Mouse (Mus musculus): ENCODE measurements around the gene Hsd17b6. TPM values are rescaled to one million over a fixed set of nuclear protein-coding genes. Genes with fewer than 3 reads are reported as not detected.

Gene Hsd17b6
- polyA plus RNA-seq, 1 experiment from 2014 or later = not detected

DNA sequence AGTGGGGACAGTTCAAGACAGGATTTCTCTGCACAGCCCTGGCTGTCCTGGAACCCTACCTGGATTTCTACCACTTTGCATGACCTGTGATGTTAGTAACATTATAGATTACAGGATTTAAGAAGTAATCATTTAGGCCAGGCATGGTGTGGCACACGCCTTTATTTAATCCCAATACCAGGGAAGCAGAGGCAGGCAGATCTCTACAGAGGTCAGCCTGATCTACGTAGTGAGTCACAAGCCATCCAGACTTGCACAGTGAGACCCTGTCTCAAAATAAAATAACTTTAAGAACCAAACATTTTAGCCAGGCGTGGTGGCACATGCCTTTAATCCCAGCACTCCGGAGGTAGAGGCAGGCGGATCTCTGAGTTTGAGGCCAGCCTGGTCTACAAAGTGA, 14.8 kb upstream of the Hsd17b6 start:
- no peaks in the 10 kb centered on the region for H3K27me3 ChIP-seq (ENCODE audit: control insufficient read depth, insufficient read depth, low read length)
- no peaks in the 10 kb centered on the region for H3K9me3 ChIP-seq (ENCODE audit: control insufficient read depth, low read length)
- H3K4me3 ChIP-seq (ENCODE audit: low read length) = no peak overlapping the region
- no peaks in the 10 kb centered on the region for H3K4me1 ChIP-seq (ENCODE audit: control insufficient read depth, insufficient read depth, low read length)
- no peak overlapping the region for H3K9ac ChIP-seq (ENCODE audit: low read depth, low read length)
- ATAC-seq (ENCODE audit: low FRiP score, low TSS enrichment) = no peak
- WGBS = 95% methylated on average over 5 of the region's 5 CpGs
- peaks cover 75% of the 10 kb centered on the region for H3K36me3 ChIP-seq (ENCODE audit: control insufficient read depth, insufficient read depth, low read length)
- H3K27ac ChIP-seq (ENCODE audit: low read depth, low read length) = no peak overlapping the region
- H3K4me2 ChIP-seq (replicated peaks; ENCODE audit: low read depth, low read length) = no peak overlapping the region

DNA sequence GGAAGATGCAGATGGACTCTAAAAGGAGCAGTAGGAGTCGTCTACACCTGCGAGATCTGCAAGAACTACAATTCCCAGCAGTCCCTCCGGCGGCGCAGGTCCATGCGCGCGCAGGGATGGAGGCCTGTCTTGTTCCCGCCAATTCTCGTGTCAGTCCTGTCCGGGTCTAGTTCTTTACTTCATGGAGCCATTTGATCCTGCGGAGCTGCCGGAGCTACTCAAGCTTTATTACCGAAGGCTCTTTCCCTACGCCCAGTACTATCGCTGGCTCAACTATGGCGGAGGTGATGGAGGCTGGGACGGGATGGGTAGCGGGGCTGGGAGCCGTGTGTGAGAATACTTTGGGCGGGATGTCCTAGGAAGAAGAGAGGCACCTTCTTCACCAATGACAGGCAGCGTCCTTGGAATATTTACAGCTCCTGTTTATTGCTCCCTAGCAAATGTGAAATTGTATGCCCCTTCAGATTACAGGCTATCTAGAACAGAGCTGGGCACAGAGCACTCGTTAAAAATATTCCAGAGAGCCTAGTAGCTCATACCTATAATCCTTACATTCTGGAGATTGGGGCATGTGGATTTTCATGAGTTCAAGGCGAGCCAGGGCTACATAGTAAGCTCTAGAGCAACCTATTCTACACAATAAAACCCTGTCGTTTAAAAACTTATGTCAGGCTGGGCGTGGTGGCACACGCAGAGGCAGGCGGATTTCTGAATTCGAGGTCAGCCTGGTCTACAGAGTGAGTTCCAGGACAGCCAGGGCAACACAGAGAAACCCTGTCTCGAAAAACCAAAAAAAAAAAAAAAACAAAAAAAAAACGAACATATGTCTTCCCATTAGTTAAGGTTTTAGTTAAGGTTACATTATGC, 7.9 kb upstream of the Hsd17b6 start, which contains the start of gene Prim1:
Gene Prim1, plus strand, starts transcription at position 101 of the 867 bp plus-strand sequence.
- no peaks in the 10 kb centered on the region for H3K9me3 ChIP-seq (ENCODE audit: control insufficient read depth, low read length)
- H3K4me1 ChIP-seq (ENCODE audit: control insufficient read depth, insufficient read depth, low read length) = no peaks in the 10 kb centered on the region
- peak within 1 kb of the TSS; percentile 68 for H3K4me3 ChIP-seq (ENCODE audit: low read length)
- peak; percentile 95 for ATAC-seq (ENCODE audit: low FRiP score, low TSS enrichment)
- H3K4me2 ChIP-seq (replicated peaks; ENCODE audit: low read depth, low read length) = peak within 1 kb of the TSS; percentile 65
- H3K9ac ChIP-seq (ENCODE audit: low read depth, low read length) = peak within 1 kb of the TSS; percentile 67
- 3% methylated on average over 31 of the region's 31 CpGs for WGBS
- H3K27ac ChIP-seq (ENCODE audit: low read depth, low read length) = peak within 1 kb of the TSS; percentile 81
- H3K27me3 ChIP-seq (ENCODE audit: control insufficient read depth, insufficient read depth, low read length) = no peaks in the 10 kb centered on the region
- H3K36me3 ChIP-seq (ENCODE audit: control insufficient read depth, insufficient read depth, low read length) = peaks cover 17% of the 10 kb centered on the region; the same call in 1 of the 2 replicates

DNA sequence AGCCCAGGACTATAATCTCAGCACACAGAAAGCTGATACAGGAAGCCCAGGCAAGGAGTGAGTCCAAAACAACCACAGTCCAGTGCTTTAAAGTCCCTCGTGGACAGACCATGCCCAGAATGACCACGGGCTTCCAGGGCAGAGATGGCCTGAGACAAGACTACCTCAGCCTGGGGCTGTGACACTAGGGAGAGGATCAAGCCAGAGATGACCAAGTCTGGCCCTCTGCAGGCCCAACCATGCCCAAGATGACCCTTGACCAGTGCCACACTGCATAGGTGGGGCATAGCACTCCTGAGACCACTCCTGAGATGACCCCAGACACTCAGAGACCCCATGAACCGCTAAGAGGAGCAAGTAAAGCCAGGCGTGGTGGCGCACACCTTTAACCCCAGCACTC, 2.3 kb upstream of the Hsd17b6 start:
- no peaks in the 10 kb centered on the region for H3K4me1 ChIP-seq (ENCODE audit: control insufficient read depth, insufficient read depth, low read length)
- no peaks in the 10 kb centered on the region for H3K36me3 ChIP-seq (ENCODE audit: control insufficient read depth, insufficient read depth, low read length)
- 85% methylated on average over 5 of the region's 5 CpGs for WGBS
- H3K4me3 ChIP-seq (ENCODE audit: low read length) = no peak overlapping the region
- ATAC-seq (ENCODE audit: low FRiP score, low TSS enrichment) = no peak
- H3K9ac ChIP-seq (ENCODE audit: low read depth, low read length) = no peak overlapping the region
- H3K27me3 ChIP-seq (ENCODE audit: control insufficient read depth, insufficient read depth, low read length) = no peaks in the 10 kb centered on the region
- H3K9me3 ChIP-seq (ENCODE audit: control insufficient read depth, low read length) = no peaks in the 10 kb centered on the region
- no peak overlapping the region for H3K4me2 ChIP-seq (replicated peaks; ENCODE audit: low read depth, low read length)
- no peak overlapping the region for H3K27ac ChIP-seq (ENCODE audit: low read depth, low read length)

DNA sequence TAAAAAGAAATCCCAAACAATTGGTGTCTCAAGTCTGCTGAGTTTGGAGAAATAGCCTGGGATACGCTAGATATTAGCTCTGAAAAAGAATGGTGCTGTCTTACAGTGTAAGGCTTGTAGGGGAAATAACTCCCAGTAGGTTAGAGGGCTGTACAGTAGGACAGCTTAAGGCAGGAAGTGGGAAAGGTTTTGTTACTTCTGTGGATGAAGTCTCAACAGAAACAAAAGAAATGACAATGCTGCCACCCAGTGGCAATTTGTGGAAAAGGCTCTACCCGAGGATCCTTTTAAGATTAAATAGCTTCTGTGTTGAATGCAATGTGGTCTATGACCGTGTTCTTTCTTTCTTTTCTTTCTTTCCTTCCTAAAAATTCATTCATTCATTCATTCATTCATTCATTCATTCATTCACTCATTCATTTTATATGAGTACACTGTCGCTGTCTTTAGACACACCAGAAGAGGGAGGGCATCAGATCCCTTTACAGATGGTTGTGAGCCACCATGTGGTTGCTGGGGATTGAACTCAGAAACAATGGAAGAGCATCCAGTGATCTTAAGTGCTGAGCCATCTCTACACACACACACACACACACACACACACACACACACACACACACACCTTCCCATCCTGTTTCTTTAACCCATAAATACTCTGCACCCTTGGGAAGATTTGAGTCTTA, 937 bp upstream of the Hsd17b6 start:
- H3K36me3 ChIP-seq (ENCODE audit: control insufficient read depth, insufficient read depth, low read length) = no peaks in the 10 kb centered on the region
- ATAC-seq (ENCODE audit: low FRiP score, low TSS enrichment) = peak; percentile 85
- H3K4me1 ChIP-seq (ENCODE audit: control insufficient read depth, insufficient read depth, low read length) = no peaks in the 10 kb centered on the region
- no peak overlapping the region for H3K4me3 ChIP-seq (ENCODE audit: low read length)
- H3K27ac ChIP-seq (ENCODE audit: low read depth, low read length) = no peak overlapping the region
- H3K9ac ChIP-seq (ENCODE audit: low read depth, low read length) = no peak overlapping the region
- 10% methylated on average over 4 of the region's 4 CpGs for WGBS
- H3K9me3 ChIP-seq (ENCODE audit: control insufficient read depth, low read length) = no peaks in the 10 kb centered on the region
- H3K4me2 ChIP-seq (replicated peaks; ENCODE audit: low read depth, low read length) = no peak overlapping the region
- H3K27me3 ChIP-seq (ENCODE audit: control insufficient read depth, insufficient read depth, low read length) = no peaks in the 10 kb centered on the region

DNA sequence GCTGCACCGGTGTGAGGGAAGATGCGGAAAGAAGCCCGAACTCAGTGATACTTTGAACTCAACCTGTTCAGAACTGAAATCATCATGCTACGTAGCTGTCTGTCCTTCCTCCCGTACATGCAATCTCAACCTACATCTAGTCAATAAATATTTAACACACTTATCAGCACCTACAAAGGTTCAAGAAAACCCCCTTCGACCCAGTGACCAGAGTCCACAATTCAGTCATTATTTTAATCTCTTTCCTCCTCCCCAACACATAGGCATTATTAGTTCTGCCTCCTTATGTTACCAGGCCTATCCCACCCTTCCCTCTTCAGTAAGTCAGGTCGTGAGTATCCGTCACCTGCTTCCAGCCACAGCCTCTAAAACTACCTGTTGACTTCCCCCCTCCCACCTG, 1.9 kb downstream of the Hsd17b6 start:
- no peaks in the 10 kb centered on the region for H3K9me3 ChIP-seq (ENCODE audit: control insufficient read depth, low read length)
- H3K4me2 ChIP-seq (replicated peaks; ENCODE audit: low read depth, low read length) = no peak overlapping the region
- H3K9ac ChIP-seq (ENCODE audit: low read depth, low read length) = no peak overlapping the region
- H3K27me3 ChIP-seq (ENCODE audit: control insufficient read depth, insufficient read depth, low read length) = no peaks in the 10 kb centered on the region
- ATAC-seq (ENCODE audit: low FRiP score, low TSS enrichment) = no peak
- no peak overlapping the region for H3K27ac ChIP-seq (ENCODE audit: low read depth, low read length)
- no peaks in the 10 kb centered on the region for H3K36me3 ChIP-seq (ENCODE audit: control insufficient read depth, insufficient read depth, low read length)
- H3K4me3 ChIP-seq (ENCODE audit: low read length) = no peak overlapping the region
- H3K4me1 ChIP-seq (ENCODE audit: control insufficient read depth, insufficient read depth, low read length) = no peaks in the 10 kb centered on the region
- 83% methylated on average over 8 of the region's 8 CpGs for whole genome bisulfite sequencing

DNA sequence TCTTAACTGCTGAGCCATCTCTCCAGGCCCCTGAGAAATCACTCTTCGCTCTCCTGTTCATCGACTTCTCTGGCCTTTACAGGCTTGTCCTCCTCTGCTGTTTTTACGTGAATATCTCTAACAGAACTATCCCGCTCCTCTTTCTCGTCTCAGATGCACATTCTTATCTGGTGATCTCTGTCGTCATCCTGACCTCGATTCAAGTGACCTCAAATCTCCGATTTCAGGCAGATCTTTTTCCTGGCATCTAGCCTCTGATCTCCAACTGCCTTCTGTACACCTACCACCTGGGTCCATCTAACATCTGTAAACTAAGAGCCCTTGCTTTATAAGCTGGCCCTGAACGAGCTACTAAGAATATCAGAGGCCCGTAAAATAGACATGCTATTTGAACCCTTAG, 2.5 kb downstream of the Hsd17b6 start:
- H3K9me3 ChIP-seq (ENCODE audit: control insufficient read depth, low read length) = no peaks in the 10 kb centered on the region
- 69% methylated on average over 10 of the region's 10 CpGs for WGBS
- no peaks in the 10 kb centered on the region for H3K4me1 ChIP-seq (ENCODE audit: control insufficient read depth, insufficient read depth, low read length)
- H3K27me3 ChIP-seq (ENCODE audit: control insufficient read depth, insufficient read depth, low read length) = no peaks in the 10 kb centered on the region
- H3K27ac ChIP-seq (ENCODE audit: low read depth, low read length) = no peak overlapping the region
- H3K4me3 ChIP-seq (ENCODE audit: low read length) = no peak overlapping the region
- no peak overlapping the region for H3K9ac ChIP-seq (ENCODE audit: low read depth, low read length)
- ATAC-seq (ENCODE audit: low FRiP score, low TSS enrichment) = no peak
- H3K4me2 ChIP-seq (replicated peaks; ENCODE audit: low read depth, low read length) = no peak overlapping the region
- no peaks in the 10 kb centered on the region for H3K36me3 ChIP-seq (ENCODE audit: control insufficient read depth, insufficient read depth, low read length)

DNA sequence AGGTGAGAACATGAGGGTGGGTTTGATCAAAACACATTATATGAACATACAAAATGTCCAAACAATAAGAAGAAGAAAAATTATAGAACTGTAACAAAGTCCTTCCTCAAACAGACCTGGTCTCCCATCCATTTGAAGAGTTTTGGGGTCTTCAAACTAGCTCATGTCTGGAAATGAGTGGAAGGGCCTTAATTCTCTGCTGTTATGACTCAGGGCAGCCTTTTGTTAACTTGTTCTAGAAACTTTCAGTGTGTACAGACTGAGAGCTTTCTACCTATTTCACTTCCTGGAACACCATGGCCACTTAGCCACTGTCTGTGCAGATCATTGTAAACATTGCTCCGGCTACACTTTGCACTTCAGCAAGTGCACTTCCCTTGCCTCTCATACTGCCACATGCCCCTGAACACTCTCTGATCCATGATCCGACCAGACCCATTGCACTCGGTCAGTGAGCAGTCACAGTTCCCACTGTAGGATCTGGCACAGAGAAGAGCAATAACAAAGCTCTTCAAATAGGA, 4.1 kb downstream of the Hsd17b6 start:
- Histone ChIP-seq H3K4me1 (ENCODE audit: control insufficient read depth, insufficient read depth, low read length) (no peaks in the 10 kb centered on the region), H3K9ac (ENCODE audit: low read depth, low read length) (no peak overlapping the region), H3K9me3 (ENCODE audit: control insufficient read depth, low read length) (peaks cover under 1% of the 10 kb centered on the region; the same call in 1 of the 2 replicates), H3K4me3 (ENCODE audit: low read length) (no peak overlapping the region), H3K4me2 (replicated peaks; ENCODE audit: low read depth, low read length) (no peak overlapping the region), H3K27ac (ENCODE audit: low read depth, low read length) (no peak overlapping the region), H3K27me3 (ENCODE audit: control insufficient read depth, insufficient read depth, low read length) (no peaks in the 10 kb centered on the region), H3K36me3 (ENCODE audit: control insufficient read depth, insufficient read depth, low read length) (no peaks in the 10 kb centered on the region)
- 76% methylated on average over 3 of the region's 3 CpGs for WGBS
- ATAC-seq (ENCODE audit: low FRiP score, low TSS enrichment) = no peak

DNA sequence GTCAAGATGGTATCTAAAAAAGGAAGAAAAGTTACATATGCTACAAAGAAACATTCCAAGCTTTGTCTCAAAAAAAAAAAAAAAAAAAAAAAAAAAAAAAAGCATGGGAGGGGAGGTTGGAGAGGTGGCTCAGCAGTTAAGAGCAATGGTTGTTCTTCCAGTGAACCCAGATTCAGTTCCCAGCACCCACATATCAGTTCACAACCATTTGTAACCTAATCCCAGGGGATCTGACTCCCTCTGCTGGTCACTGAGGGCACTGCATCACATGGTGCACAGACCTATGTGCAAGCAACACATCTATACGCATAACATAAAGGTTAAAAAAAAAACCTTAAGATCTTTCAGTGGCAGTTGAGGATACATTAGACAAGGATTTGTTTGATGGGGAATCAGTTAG, 9.2 kb downstream of the Hsd17b6 start:
- H3K4me2 ChIP-seq (replicated peaks; ENCODE audit: low read depth, low read length) = no peak overlapping the region
- no peak overlapping the region for H3K27ac ChIP-seq (ENCODE audit: low read depth, low read length)
- WGBS = 95% methylated on average over 1 of the region's 1 CpGs

DNA sequence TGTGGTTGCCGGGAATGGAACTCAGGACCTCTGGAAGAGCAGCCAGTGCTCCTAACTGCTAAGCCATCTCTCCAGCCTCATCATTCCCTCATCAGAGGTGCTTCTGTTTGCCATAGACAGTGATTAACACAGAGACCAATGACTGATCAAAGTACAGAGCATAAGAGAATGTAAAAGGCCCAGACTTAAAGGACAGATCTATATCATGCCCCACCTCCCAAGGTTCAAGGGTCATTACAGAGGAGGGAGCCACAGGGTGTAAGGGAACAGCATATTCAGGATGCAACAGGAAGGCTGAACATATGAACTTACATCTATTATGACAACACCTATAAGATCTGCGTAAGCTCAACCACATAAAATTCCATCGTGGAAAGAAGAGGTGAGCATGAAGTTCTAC, 10.7 kb downstream of the Hsd17b6 start:
- H3K27me3 ChIP-seq (ENCODE audit: control insufficient read depth, insufficient read depth, low read length) = no peaks in the 10 kb centered on the region
- H3K4me2 ChIP-seq (replicated peaks; ENCODE audit: low read depth, low read length) = no peak overlapping the region
- H3K9ac ChIP-seq (ENCODE audit: low read depth, low read length) = no peak overlapping the region
- 89% methylated on average over 3 of the region's 3 CpGs for WGBS
- H3K4me3 ChIP-seq (ENCODE audit: low read length) = no peak overlapping the region
- no peaks in the 10 kb centered on the region for H3K4me1 ChIP-seq (ENCODE audit: control insufficient read depth, insufficient read depth, low read length)
- no peaks in the 10 kb centered on the region for H3K36me3 ChIP-seq (ENCODE audit: control insufficient read depth, insufficient read depth, low read length)
- H3K9me3 ChIP-seq (ENCODE audit: control insufficient read depth, low read length) = peaks cover 2% of the 10 kb centered on the region; the same call in 1 of the 2 replicates
- ATAC-seq (ENCODE audit: low FRiP score, low TSS enrichment) = no peak
- H3K27ac ChIP-seq (ENCODE audit: low read depth, low read length) = no peak overlapping the region

More for the DNA sequence above, 9.2 kb downstream of the Hsd17b6 start:
- peaks cover 2% of the 10 kb centered on the region; the same call in 1 of the 2 replicates for H3K9me3 ChIP-seq (ENCODE audit: control insufficient read depth, low read length)
- H3K9ac ChIP-seq (ENCODE audit: low read depth, low read length) = no peak overlapping the region
- no peaks in the 10 kb centered on the region for H3K4me1 ChIP-seq (ENCODE audit: control insufficient read depth, insufficient read depth, low read length)
- H3K36me3 ChIP-seq (ENCODE audit: control insufficient read depth, insufficient read depth, low read length) = no peaks in the 10 kb centered on the region
- no peak overlapping the region for H3K4me3 ChIP-seq (ENCODE audit: low read length)
- no peaks in the 10 kb centered on the region for H3K27me3 ChIP-seq (ENCODE audit: control insufficient read depth, insufficient read depth, low read length)
- no peak for ATAC-seq (ENCODE audit: low FRiP score, low TSS enrichment)

Data from kidney, embryonic 14.5 days (tissue).